Mouse (Mus musculus) layer of hippocampus, adult 2 months (tissue): ENCODE results near the gene Fam129a. TPM values are rescaled to one million over a fixed set of nuclear protein-coding genes. Genes with fewer than 3 reads are reported as not detected.

Source experiments
- DNase-seq, 2 experiments: peaks; one replicate each; pipeline ENCODE4 v3.0.0; 2022; ENCODE audit warnings: low spot score in 2 of 2
- H3K27ac ChIP-seq: fragments of 200-600 bp; 2 replicates; pipeline ENCODE4 v1.8.1; 2022
- H3K4me3 ChIP-seq: fragments of 200-600 bp; 2 replicates; pipeline ENCODE4 v1.8.1; 2022; ENCODE audit warnings: mild to moderate bottlenecking
- CTCF ChIP-seq: fragments of 200-600 bp; conservative IDR thresholded peaks from 2 replicates; pipeline ENCODE4 v1.8.1; 2022; ENCODE audit warnings: antibody characterized with exemption, mild to moderate bottlenecking, moderate library complexity
- total RNA-seq, 2 experiments: library from RNA; stranded (reverse); gene quantifications; 2 replicates each; pipeline ENCODE4 v1.2.3; 2021

The Fam129a gene
- total RNA-seq, 2 experiments from 2014 or later, result 1.4 to 1.7 TPM

DNA sequence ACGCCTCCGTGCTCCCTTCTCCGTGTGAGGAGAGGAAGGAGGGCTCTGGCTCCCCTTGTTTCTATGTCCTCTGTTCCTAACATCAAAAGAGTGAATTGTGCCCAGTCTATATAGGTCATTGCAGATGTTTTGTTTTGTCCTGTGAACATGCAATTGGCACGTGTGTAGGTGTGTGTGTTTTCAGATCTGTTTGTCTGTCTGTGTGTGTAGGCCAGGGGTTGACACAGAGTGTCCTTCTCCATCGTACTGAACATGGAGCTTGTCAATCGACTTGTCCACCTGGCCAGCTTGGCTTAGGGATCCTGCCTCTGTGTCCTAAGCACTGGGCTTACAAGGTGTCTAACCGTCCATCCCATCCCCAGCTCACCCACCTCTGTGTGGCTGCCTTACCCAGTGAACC, 140.1 kb downstream of the Fam129a start:
- DNase-seq, result no peak
- TF ChIP-seq CTCF, result no peak
- Histone ChIP-seq H3K4me3 (no peak overlapping the region), H3K27ac (no peak overlapping the region)

DNA sequence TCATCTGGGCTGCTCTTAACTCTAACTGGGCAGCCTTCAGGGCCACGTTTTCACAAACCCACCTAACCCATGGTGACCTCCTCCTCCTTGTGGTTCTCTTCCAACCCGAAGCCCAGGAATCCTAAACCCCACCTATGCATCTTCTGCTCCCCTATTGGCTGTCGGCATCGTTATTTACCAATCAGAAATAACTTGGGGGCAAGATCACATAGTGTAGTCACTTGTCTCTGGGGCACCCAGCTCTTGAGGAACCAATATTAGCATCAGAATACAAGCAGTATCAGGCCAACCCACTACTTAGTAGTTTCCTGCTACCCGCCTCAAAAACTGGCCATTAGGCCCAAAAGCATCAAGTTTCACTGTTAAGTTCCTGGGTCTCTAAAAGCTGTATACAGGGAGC, 141.7 kb downstream of the Fam129a start:
- Histone ChIP-seq H3K27ac (no peak overlapping the region), H3K4me3 (no peak overlapping the region)
- TF ChIP-seq CTCF, result no peak
- DNase-seq, result no peak

DNA sequence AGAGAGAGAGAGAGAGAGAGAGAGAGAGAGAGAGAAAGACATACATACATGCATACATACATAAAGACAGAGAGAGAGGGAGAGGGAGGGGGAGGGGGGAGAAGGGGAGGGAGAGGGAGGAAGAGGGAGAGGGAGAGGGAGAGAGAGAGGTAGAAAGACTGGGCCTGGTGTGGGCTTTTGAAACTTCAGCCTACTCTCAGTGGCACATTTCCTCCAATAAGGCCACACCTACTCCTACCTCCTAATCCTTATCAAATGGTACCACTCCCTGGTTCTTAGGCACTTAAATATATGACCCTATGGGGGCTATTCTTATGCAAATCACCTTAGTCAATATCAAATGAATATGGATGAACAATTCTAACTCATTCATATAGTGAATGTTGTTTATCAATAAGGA, 142.6 kb downstream of the Fam129a start:
- no peak for DNase-seq
- TF ChIP-seq CTCF, result no peak
- no peak overlapping the region for H3K4me3 ChIP-seq
- H3K27ac ChIP-seq, result no peak overlapping the region

DNA sequence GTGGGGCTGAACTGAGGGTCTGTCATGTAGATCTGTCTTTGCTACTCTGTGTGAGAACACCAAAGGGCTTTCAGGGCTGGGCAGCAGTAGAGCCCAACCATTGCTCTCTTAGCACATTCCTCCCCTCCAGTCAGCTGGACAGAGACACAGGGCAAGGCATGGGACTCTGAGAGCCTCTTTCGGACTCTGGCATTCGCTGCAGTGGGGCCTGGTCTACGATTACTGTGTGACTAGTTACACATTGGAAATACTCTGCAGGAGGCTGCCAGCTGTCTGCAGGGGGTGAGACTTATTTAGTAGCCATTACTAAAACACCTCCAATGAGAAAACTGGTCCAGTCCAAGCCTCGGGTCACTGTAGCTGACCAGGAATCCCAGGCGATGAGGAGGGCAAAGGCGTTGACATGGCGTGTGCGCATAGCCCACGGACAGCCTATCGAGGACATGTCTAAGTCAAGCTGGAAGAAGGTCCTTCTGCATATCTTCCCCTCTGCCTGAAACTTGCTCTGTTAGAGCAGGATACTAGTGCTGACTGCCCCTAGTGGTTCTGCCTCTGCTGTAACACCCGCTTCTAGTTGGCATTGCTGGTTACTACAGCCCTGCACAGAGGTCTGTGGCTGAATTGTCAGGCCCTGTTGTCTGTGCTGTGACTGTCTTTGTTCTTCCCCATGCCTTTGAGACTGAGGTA, 145.2 kb downstream of the Fam129a start:
- Histone ChIP-seq H3K27ac (no peak overlapping the region), H3K4me3 (no peak overlapping the region)
- no peak for DNase-seq
- TF ChIP-seq CTCF, result peak; percentile 53

DNA sequence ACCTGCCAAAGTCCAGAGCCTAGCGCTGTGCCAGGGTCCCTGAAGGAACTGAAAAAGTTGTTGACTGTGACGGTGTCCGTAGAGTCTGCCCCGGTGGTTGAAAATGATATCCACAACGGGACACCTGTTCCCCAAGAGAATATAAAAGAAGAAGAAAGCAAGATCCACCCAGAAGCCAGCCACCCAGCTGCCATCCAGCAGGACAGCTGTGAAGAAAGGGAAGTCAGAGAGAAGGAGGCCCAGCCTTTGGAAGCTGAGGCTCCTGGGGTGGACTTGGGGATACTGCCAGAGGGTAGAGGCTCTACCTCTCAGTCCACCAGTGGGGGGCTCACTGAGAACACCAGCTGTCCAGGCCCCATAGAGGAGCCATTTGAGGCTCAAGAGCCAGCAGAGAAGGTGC, 146.6 kb downstream of the Fam129a start:
- no peak overlapping the region for H3K4me3 ChIP-seq
- no peak overlapping the region for H3K27ac ChIP-seq
- no peak for DNase-seq
- TF ChIP-seq CTCF, result no peak

DNA sequence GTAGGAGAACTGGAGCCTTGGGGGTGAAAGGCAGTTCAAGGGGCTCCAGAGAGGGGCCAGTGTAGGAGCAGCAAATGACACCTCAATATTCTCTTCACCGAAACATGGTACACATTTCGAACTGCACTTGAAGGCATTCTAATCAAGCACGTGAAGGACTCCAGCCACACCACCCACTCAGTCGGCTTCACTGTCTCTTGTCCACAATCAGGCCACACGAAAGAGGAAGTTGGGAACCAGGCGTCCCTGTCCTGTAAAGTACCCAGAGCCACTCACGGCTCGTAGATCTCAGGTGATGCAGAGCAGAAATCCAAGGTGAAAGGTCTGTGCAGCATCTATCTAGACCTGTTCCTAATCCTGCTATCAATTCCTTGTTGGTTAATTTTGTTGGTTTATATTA, 147.6 kb downstream of the Fam129a start:
- H3K4me3 ChIP-seq, result no peak overlapping the region
- H3K27ac ChIP-seq, result no peak overlapping the region
- no peak for DNase-seq
- no peak for TF ChIP-seq CTCF

DNA sequence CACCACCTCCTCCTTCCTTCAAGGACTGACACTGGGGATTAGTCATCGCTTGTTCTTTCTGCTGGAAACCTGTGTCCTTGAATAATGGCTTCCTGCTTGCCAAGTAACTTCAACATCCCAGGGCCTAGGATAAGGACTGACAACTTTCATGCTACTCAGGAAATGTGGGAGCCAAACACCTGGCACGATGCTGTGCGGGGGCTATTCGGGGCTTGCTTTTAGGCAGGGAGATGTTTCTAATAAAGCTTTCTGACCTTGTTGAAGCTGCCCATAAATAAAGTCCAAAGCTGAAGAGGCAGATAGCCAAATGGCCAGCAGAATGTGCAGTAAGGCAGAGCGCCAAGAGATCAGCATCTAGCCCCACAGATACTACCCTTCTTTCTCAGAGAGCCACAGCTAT, 148.9 kb downstream of the Fam129a start:
- Histone ChIP-seq H3K27ac (no peak overlapping the region), H3K4me3 (no peak overlapping the region)
- no peak for TF ChIP-seq CTCF
- no peak for DNase-seq

DNA sequence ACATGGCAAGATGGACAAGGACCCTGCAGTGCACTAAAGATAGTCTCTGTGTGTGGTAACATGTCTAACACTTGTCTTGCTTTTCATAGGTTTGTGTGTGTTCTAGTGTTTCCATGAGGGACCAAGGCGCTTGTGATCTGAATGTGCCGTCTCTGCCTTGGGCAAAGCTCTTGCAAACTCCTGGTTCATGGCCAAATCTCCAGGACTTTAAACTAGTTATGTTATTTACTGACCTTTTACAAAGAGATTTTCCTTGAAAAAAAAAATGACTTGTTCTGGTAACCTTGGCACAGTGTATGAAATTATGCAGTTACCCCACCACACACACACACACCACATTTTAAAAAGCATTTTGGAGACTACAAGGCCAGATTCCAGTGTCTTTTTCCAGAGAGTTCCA, 149.6 kb downstream of the Fam129a start:
- TF ChIP-seq CTCF, result no peak

DNA sequence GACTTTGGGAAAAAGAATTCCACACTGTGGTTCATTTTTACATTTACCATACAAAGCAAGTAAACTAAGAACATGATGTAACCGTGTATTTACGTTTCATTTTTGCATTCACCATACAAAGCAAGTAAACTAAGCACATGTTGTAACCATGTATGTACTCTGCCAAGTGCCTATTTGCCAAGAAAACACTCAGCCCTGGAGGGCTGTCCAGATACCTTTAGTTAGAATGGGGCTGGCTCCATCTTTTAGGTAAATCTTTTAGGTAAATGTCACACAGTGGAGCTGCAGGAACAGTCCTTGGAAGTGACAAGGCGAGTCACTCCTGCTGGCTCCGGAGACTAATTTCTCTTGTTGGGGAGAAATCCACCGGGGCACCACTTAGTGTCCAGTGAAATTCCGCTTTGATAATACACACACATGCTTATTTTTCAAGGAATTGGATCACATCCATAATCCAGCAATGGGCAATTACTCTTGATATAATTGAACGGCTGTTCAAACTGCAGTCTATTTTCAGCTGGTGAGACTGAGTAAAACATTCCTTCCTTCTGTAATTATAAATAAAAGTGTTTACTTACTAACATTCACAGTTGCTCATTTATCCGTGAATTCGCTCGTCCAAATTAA, 150.5 kb downstream of the Fam129a start:
- DNase-seq, result no peak
- no peak overlapping the region for H3K4me3 ChIP-seq
- no peak overlapping the region for H3K27ac ChIP-seq
- no peak for TF ChIP-seq CTCF

More for the DNA sequence above, 149.6 kb downstream of the Fam129a start:
- Histone ChIP-seq H3K4me3 (no peak overlapping the region), H3K27ac (no peak overlapping the region)
- no peak for DNase-seq

DNA sequence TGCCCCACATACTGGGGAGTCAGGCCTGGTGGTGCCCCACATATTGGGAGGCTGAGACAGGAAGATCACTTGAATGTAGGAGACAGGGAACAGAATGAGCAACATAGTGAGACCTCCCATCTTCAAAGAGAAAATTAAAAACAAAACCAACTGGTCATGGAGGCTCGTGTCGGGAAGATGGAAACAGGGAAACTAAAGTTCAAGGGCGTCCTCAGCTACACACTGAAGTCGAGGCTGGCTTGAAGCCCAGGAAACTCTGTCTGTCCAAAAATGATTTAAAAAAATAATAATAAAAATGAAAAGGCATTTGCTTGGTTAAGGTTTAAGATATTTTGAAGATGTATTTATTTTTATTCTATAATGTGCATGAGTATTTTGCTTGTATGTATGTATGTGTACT, 152.8 kb downstream of the Fam129a start:
- TF ChIP-seq CTCF, result no peak
- DNase-seq, result no peak
- Histone ChIP-seq H3K27ac (no peak overlapping the region), H3K4me3 (no peak overlapping the region)

DNA sequence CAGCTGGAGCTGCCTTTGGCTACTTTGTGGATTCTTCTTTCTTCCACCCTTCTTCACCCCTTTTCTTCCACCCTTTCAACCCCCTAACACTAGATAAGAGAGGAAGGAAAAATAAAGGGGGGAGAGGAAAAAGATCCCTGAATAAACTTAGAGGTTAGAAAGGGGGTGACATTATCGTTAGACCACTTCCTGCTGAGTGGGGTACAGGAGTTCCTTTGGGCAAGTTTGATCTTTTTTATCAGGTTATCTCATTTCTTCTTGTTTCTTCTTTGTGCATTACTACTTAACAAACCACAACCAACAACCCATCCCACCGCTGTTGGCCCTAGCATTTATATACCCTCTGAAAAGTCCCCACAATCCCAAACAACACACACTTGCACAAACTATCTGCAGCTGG, 154.6 kb downstream of the Fam129a start:
- DNase-seq, result no peak
- no peak overlapping the region for H3K27ac ChIP-seq
- no peak for TF ChIP-seq CTCF
- no peak overlapping the region for H3K4me3 ChIP-seq

DNA sequence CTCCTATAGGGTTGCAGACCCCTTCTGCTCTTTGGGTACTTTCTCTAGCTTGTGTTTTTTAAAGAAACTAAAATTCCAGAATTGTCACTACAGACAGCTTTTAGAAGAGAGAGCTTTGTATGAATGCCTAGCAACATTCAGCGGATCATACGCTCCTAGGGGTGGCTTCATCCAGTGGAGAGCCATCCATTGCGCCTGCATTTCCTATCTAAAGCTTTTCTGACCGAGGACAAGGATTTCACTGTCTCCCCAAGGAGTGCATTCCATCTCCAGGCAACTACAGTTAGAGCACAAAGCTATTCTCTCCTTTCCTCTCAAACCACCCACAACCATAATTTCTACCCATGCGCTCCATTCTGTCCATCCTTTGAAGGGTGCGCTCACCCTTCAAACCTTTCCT, 155.4 kb downstream of the Fam129a start:
- DNase-seq, result no peak
- Histone ChIP-seq H3K27ac (no peak overlapping the region), H3K4me3 (no peak overlapping the region)
- TF ChIP-seq CTCF, result no peak

DNA sequence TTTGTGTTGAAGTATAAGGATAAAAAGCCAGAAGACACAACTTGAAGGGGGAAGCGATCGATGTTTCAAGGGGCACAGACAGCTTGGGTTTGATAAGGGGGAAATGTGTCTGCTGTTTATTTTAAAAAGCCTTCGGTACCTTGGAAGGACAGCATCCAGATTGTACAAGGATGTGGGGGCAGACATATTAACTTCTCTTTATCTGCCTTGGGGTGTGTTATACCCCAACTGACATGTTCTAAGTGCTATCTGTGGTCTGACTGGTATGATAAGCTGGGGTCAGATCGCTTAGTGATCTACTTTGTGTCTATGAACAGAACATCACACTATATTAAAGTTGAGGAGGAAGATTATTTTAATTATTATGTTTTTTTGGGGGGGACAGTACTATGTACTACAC, 157.2 kb downstream of the Fam129a start:
- no peak for TF ChIP-seq CTCF
- H3K27ac ChIP-seq, result no peak overlapping the region
- DNase-seq, result no peak
- H3K4me3 ChIP-seq, result no peak overlapping the region

DNA sequence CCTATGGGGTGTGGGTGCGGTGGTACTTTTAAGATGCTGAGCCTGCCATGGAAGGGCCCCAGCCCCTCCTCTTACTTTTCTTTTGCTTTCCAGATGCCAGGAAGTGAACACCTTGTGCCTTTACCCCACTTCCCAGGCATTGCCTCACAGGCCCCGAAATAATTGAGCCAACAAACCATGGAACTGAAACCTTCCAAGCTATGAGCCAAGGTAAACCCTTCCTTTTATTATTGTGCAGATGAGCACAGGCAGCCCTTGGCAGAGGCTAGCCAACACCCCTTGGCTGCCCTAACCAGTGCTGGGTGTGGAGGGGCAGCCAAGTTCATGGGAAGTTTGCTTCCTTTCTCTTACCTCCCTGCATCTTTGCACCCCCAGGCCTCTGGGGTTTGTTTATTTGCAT, 166.2 kb downstream of the Fam129a start:
- Histone ChIP-seq H3K27ac (no peak overlapping the region), H3K4me3 (no peak overlapping the region)
- TF ChIP-seq CTCF, result no peak
- DNase-seq, result no peak
